Mouse (Mus musculus) brain, embryonic 14.5 days (tissue): ENCODE data around the gene Zfp169.

ENCODE experiments used
- CTCF ChIP-seq: fragments of 200-500 bp; IDR thresholded peaks from 2 replicates; pipeline ENCODE4 v1.5.1; 2012; ENCODE audit warnings: inconsistent platforms, mild to moderate bottlenecking, moderate library complexity, borderline replicate concordance; ENCODE audit not compliant: insufficient read depth, insufficient read length; ENCODE audit errors: extremely low read depth
- POLR2A ChIP-seq: fragments of 200-500 bp; IDR thresholded peaks from 2 replicates; pipeline ENCODE4 v1.6.1; 2012; ENCODE audit warnings: mild to moderate bottlenecking, inconsistent platforms, borderline replicate concordance; ENCODE audit not compliant: poor library complexity, insufficient read depth, insufficient read length, severe bottlenecking; ENCODE audit errors: extremely low read depth

DNA sequence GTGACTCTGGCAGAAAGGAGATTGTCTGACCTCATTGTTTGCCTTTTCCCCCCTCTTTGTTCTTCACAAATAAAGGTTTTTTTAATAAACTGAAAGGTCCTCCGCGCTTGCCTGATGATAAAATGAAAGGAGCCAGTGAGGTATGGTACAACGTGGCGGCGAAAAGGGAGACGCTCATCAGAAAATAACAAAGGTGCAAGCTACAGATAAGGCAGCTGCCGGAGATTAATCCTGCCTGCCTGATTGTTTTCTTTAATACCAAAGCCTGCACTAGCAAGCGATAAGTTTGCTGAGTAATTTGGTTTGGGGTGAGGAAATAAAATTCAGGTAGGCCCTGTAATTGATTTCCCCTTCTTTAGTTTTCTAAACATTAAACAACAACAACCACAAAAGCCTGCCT lies 69.3 kb downstream of the Zfp169 start:
- TF ChIP-seq POLR2A (no peak), CTCF (no peak)
